Mouse (Mus musculus) small intestine, adult 2 months (tissue): ENCODE measurements around the gene Msrb2.

Experiments used
- CTCF ChIP-seq: fragments of 200-500 bp; IDR thresholded peaks from 2 replicates; pipeline ENCODE4 v1.5.1; 2012; ENCODE audit warnings: low read depth, mild to moderate bottlenecking, control low read depth, inconsistent platforms, low read length, moderate library complexity, mixed read lengths; ENCODE audit not compliant: insufficient replicate concordance, insufficient read length; ENCODE audit errors: extremely low read depth
- POLR2A ChIP-seq: fragments of 200-500 bp; IDR thresholded peaks from 2 replicates; pipeline ENCODE4 v1.6.1; 2012; ENCODE audit warnings: low read depth, mild to moderate bottlenecking, control low read depth, inconsistent platforms, low read length, moderate library complexity

- TF ChIP-seq POLR2A (no peak), CTCF (no peak)
These were observed 11.0 kb downstream of the Msrb2 start for GRCm38 (mm10) chr2:19382206-19382605.
